Mouse (Mus musculus) forelimb bud, embryonic 11.5 days (tissue): ENCODE results near the gene Slc39a3.
A peak's percentile ranks its signal among the peaks of the same experiment; 100 is the strongest.
"Not testable (repeated sequence)": the region's sequence is repeated elsewhere in the genome, so short reads cannot be mapped to it uniquely, and the experiment has no call there.

Experiments used
- DNase-seq: peaks from one replicate; pipeline ENCODE4 v3.0.0-alpha.2; 2012; ENCODE audit warnings: low read depth, low spot score

Gene Slc39a3

DNA sequence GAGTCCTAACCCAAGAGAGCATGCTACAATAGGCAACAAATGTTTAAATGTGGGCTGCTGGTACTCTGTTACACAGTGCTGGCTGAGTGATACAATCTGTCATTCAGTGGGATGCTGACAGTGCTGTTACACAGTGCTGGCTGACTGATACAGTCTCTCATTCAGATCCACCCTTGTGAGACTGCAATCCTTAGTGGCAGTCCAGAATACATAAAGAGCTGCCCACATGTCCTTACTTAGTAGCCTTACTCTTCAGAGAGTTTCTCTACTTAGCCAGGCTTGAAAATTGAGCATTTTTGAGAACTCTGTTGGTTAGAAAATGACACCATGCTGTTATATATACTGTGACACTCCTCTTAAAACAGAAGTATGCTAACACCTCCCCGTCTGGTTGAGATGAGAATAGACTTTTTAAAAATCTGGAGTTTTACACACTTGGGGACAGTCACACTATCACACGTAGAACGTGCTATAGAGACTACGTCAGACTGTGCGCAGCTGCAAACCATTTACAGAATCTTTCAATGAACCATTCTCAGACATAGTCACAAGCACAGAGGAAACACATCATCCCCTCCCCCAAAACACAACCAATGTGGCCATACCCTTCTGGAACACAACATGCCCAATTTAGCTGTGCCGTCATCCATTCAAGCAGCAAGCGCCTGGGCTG, 31.1 kb downstream of the Slc39a3 start:
- no peak for DNase-seq

DNA sequence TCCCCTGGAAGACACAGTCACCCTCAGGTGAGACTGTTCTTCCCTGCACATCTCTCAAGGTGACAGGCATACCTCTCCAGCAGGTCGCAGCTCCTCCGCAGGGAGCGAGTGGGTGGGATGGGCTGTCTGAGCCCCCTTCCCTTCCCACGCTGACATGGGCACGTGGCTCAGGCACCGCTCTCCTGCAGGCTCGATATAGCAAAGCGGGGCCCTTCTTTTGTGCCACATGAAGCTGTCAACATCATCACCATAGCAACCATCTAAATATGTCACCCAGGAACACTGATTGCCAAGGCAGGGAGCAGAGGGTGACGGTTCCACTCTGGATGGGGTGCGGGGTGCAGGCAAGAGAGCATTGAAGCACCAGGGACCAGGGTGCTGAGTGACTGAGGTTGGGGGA, 36.1 kb downstream of the Slc39a3 start:
- no peak for DNase-seq

DNA sequence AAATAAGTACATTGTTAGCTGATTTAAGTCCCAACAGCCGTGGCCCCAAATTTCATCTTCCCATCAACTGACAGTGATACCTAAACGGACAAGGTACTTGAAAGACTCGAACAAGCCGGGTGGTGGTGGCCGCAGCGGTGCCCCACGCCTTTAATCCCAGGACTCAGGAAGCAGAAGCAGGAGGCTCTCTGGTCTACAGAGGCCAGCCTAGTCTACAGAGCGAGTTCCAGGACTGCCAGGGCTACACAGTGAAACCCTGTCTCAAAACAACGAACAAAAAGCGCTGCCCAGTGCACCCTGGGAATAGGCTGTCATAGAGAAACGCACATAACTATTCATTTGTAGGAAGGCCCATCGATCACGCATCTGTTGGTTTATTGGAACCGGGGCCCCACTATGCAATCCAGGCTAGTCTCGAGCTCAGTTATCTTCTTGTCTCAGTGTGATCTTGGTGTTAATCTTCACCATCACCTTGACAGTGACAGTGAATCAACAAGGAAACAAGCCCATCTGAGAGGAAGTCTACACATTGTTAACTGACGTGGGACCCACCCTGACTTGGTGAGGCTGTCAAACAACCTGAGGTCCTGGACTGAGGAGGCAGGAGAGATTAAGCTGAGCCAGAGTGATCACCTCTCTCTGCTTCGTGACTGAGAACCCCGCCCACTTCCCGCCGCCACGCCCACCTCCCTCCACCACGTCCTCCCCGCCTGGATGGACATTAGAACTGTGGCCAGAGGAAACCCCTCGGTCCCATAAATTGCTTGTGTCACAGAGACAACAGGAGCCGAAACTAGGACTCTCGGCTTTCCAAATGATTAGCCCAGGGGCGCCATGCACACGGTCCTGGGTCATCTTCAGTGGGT, 36.8 kb downstream of the Slc39a3 start:
- no peak for DNase-seq

DNA sequence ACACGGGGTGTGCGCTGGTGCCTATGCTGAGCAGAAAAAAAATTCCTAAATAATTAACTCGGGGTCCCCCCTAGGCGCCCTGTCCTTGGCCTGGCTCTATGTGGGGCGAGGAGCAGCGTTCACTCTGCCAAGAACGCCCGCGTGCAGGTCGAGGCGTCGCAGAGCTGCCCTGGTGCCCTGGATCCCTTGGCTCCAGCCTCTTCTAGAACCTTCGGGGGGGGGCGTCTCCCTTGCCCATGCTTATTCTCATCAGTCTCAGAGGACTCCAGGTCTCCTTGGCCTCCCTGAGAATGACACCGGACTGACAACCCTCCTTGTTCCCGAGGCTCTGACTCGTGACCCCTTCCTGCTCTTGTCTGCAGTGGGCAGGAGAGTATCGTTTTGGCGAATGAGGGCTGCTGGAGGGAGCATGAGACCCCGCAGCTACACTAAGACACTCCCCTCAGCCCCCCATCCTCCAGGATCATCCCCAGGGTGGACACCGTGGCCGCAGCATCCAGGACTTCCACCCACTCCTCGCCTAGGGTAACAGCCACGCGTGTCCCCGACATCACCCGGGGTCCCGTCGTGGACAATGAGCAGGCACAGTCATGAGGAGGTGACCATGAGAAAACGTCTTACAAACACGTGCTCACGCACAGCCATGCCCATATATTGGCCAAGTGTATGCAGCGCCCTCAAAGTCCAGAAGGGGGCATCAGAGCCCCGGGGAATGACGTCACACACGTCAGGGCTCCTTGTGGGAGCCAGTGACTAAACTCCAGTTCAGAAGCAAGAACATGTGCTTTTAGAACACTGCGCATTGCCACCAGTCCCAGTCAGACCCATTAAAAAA, 37.6 kb downstream of the Slc39a3 start:
- peak; percentile 90 for DNase-seq

DNA sequence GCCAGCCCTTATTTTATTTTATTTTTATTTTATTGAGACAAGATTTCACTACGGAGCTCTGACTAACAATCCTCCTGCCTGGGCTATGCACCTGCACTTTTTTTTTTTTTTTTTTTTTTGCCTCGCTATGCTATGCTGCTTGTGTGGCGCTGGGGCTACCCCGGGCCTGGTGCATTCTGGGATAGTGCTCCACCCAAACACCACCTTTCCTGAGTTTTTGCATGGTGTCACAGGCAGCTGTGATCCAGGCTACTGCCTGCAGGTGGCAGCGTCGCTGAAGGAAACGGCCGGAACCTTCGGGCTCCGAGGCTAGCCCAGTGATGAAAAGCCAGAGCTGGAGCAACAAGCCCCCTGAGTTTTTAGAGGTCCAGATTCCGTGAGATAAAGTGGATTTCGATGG, 38.4 kb downstream of the Slc39a3 start:
- peak; percentile 64 for DNase-seq

DNA sequence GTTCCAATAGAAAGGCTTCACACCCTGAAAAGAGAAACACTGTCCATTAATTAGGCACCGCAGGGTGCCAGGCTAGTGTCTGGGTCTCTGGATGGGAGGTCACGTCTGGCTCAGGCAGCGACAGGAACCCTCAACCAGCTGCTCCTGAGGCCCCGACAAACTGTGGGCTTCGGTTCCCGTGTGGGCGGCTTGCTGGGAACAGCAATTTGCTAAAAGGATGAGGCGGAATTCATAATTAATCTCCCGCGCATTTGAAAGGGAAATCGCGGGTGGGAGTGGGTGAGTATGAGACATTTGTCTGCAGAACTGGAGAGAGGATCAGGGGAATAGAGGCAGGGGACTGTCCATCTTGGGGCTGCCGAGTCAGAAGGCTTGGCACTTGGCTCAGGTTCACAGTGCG, 39.2 kb downstream of the Slc39a3 start:
- no peak for DNase-seq

DNA sequence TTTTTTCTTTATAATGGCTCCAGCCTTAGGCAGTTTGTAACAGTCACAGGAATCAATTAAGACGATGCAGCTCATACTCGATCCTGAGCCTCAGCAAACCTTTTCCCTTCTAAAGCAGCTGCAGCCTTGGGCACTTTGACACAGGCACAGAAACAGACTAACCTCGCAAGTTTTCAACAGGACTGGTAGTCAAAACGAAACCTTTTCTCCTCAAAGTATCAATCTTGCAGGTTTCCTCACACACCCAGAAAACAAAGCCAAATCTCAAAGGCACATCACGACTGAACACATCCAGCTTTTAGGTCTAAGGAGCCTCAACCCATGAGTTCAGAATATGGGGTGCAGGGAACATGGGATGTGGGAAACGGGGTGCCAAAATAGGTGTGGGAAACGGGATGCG, 39.9 kb downstream of the Slc39a3 start:
- no peak for DNase-seq

DNA sequence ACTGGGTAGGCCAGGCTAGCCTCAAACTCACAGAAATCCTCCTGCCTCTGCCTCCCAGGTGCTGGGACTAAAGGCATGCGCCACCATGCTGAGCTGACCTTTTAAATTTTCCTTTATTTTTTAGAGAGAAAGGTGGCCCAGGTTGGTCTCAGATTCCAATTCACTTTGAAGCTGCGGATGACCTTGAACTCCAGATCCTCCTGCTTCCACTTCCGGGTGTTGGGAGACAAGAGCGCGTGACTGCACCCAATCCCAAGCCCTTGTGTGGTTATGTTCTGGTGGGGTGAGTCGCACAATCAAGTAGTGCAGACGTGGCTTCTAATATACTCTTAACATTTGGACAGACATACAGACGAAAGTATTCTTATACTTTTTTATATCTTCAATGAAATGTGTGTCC, 40.7 kb downstream of the Slc39a3 start:
- DNase-seq: no peak

DNA sequence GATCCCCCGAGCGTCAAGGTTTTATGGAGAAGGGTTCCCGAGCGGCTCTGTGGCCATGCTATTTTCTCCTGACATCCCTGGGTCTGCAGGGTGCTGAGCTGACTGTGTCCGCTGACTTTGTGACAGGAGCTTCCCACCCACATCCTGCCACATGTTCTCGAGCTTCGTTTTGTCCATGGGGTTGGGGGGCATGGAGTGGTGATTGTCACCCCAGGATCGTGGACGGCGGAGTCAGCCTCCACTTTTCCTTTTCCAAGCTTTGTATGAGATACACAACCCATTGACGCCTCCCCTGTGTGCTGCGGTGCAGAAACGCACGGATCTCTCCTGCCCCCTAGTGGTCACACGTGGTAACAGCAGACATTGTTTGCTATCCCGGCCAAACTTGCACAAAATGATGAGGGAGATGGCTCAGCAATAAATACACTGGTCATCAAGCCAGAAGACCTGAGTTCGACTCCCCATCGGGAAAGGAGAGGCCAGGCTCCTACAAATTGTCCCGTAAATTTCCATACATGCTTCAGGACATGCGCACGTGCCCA, 42.1 kb downstream of the Slc39a3 start:
- peak; percentile 78 for DNase-seq

DNA sequence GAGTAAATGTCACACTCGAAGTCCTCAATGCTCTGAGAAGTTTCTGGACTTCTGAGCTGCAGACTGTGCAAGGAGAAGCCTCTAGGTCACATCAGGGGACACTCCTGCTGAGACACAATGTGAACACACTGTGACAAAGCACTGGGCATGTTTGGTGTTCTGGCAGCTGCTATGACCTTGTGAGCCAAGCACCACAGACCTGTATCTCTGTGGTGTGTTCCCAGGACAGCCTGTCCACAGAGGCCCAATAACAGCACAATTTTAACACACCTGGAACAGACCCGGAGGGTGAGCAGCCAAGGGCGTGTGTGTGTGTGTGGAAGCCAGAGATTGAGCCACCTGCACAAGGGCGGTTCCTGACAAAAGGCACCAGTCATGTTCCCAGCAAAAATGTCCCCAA, 42.6 kb downstream of the Slc39a3 start:
- no peak for DNase-seq

DNA sequence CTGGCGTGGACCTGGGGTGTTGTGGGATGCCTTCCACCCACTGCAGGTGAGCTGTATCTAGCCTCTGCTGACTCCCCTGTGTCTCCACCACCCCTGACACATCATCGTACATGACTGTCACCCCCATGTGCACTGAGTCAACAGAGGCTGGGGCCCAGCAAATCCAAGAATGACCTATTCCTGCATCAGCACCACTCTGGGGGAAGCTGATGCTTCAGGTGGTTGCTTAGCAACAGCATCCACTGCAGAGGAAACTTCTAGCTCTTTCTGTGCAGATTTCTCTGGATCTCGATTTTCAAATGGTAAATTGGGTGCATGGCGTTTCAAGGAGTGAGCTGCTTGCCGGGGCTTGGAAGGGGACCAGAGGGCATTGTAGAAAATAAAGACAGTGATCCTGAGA, 44.0 kb downstream of the Slc39a3 start:
- no peak for DNase-seq

DNA sequence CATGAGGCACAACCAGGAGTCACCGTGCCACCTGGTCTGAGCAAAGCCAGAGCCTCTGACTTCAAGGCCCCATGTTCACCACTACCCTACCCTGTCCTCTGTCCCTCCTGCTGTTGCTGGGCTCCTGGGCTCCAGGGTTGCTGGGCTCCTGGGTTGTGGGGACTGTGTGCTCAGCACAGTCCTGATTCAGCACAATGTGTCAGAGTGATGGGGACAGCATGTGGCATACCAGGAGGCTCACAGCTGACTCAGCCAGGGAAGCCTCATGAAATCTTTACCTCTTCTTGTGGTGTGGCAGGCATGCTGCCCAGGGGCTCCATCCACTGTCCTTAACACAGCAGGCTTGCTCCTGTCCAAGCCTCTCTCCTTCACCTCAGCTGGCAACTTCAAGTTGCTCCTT, 45.3 kb downstream of the Slc39a3 start:
- DNase-seq: no peak

DNA sequence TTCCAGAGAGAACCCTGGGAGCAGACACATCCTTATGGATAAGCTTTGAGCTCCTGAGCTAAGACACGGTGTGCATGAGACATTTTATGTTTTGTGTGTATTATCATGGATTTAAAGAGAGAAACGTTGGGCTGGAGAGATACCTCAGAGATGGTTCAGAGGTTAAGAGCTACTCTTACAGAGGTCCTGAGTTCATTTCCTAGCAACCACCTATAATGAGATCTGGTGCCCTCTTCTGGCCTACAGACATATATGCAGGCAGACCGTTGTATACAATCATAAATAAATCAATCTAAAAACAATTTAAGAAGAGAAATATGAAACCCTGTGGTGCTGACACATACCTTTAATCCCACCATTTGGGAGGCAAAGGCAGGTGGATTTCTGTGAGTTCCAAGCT, 46.2 kb downstream of the Slc39a3 start:
- DNase-seq: no peak

DNA sequence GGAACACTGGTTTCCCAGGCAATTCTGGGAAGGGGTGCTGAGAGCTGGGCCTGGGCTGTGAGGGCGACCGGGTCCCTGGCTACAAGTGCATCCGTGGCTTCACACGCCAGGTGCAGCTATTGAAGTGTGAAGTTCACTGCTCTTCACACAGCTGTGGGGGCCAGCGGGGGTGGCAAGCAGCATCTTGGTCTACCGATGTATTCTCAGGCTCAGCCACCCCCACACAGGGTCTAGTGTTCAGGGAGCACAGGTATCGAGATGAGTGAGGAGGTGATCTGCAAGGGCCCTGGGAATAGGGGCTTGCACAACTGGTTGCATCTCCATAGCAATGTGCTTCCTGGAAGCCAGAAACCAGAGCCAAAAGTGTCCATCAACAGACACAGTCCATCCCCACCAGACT, 46.8 kb downstream of the Slc39a3 start:
- no peak for DNase-seq

DNA sequence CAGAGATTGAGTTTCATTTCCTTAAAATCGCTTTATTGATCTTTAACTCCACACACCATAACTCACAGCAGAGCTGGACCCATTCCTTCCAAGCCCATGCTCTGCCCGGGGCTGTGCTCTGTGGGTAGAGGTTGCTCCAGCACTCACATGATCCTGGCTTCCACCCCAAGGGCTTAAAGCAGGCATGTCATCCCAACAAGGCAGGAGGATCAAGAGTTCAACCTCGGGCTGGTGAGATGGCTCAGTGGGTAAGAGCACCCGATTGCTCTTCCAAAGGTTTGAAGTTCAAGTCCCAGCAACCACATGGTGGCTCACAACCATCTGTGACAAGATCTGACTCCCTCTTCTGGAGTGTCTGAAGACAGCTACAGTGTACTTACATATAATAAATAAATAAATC, 47.4 kb downstream of the Slc39a3 start:
- not testable (repeated sequence) for DNase-seq

DNA sequence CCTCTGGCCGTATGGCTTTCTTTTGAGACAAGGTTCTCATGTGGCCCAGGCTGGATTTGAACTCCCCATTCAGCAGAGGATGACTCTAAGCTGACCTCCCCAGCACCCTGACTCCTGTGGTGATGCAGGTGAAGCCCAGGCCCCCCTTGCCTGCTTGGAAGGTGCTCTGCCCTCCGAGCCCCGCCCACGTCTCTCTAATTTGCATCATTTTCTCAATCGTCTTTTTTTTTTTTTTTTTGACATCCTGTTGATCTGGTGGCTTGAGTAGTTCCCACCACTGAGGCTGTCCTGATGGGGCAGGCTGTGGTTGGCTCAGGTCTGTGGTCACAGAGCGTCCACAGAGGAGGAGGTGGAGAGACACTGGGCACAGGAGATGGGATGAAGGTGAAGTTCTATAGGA, 47.8 kb downstream of the Slc39a3 start:
- DNase-seq: no peak

DNA sequence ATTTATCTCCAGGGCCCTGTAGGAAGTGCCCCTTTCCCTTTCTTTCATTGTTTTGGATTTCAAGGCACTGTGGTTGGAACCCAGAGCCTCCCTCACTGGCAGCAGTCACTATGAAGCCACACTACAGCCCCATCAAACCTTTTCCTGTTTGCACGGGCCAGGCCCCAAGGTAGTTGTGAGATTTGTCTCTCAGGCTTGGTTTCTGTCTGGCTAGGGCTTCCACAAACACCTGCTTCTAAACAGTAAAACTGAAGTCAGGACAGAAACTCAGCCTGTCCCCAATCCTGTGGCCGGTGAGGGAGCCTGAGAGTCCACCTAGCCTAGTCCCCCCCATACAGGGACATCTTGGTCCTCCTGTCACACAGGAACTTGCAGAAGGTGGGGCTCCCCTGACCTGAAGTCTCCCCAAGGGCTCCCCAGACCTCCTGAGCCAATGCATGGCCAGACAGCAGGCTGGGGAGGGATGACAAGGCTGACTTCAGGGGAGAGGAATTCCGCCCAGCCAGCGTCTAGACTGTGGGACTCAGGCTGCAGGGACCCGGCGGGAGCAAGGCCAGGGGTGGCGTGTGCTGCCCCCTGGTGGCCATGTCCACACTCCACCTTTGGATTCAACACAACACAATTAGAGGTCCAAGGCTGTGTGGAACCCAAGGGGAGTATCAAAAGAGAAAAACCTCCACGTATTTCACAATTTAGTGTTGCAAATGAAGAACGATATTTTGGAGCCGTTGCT, 49.4 kb downstream of the Slc39a3 start:
- peak; percentile 87 for DNase-seq

DNA sequence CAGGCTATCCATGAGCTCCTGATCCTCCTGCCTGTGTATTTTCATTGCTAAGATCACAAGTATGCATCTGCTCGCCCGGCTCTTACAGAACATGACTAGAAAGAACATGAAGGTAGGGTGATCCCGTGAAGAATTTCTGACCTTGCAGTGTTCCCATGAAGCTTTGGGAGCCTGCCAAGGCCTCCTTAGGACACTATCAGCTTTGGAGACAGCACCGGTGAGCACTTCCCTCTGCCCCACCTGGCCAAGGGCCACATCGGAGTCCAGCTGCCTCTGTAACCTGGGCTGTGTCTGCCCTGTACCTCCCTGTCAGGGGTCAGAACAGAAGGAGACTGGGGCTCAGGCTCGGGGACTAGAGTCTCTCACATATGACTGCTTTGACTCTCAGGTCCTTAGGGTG, 50.5 kb downstream of the Slc39a3 start:
- no peak for DNase-seq

DNA sequence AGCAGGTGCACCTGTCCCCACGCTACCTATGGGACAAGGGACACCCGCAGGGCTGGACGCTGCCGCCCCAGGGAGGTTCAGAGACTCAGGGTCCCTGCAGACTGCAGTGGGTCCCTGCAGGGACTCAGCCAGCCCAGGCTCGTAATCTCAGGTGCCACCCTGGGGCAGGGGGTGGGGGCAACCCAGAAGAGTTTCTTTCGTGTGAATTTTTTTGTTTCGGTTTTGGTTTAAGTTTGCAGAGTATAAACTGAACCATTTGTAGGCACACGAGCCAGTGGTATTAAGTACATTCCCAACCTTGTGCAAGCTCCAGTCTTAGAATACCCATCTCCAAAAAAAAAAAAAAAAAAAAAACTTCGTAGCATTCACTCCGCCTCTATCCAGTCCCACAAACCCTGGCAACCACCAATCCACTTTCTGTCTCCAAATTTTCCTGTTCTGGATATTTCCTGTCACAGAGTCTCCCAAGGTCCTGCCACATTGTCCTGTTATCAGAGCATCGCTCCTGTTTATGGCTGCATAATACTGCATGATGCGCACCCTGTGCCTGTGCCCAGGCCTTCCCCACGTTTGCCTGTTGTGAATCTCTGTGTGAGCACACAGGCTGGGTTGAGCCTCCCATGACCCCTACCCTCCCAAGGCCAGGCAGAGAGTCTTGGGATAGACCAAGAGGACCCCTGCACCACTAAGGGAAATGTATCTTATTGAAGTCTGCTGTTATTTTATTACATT, 51.1 kb downstream of the Slc39a3 start:
- no peak for DNase-seq

DNA sequence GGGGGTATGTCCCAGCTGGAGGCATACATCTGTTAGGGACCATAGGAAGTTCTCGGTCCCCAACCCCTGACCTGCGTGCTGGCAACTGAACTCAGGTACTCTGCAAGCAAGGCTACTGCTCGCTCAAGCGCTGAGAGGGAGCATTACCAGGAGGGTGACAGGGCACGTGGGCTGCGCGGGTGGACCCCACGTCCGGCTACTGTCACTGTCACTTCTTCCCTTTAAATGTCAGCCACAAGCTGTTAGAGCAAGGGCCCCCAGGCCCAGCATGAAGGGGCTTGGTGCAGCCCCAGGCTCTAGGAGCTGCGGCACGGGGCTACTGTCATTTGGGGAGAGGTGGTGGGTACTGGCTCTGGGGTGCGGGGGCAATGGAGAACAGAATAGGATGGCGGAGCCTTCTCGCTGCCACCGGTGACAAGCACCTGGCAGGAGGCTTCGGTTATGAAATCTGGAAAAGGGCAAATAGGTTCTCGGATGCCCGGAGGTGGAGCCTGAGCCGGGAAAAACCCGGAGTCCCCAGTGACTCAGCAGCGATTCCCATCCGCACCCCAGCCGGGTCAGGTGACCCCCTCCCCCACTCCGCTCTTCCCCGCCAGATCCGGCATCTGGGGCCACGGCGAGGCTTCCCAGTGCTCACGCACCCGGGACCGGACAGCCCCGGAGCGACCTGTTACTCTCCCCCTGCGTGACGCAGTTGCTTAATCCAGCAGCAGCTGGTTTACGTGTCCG, 51.8 kb downstream of the Slc39a3 start:
- no peak for DNase-seq
